Mouse (Mus musculus) neural tube, embryonic 14.5 days (tissue): Measurements from ENCODE around the gene Eva1c. TPM values are rescaled to one million over a fixed set of nuclear protein-coding genes. Genes with fewer than 3 reads are reported as not detected.

Experiments used
- ATAC-seq: fragments of 200-750 bp; cut with Nextera tagmentation; 2 replicates; pipeline ENCODE4 v1.8.0; 2017; ENCODE audit warnings: low read depth, mild to moderate bottlenecking, moderate TSS enrichment, moderate library complexity
- H3K27ac ChIP-seq: fragments of 300-500 bp; sonication (generic); 2 replicates; pipeline ENCODE4 v1.5.1; 2014; ENCODE audit warnings: low read depth, mild to moderate bottlenecking, control low read depth, low read length, moderate library complexity, mixed read lengths
- H3K27me3 ChIP-seq: fragments of 300-500 bp; sonication (generic); 2 replicates; pipeline ENCODE4 v1.6.1; 2014; ENCODE audit warnings: low read length; ENCODE audit not compliant: control insufficient read depth, insufficient read depth
- H3K36me3 ChIP-seq: fragments of 300-500 bp; sonication (generic); 2 replicates; pipeline ENCODE4 v1.6.1; 2014; ENCODE audit warnings: low read length, mixed read lengths; ENCODE audit not compliant: control insufficient read depth, insufficient read depth
- H3K4me1 ChIP-seq: fragments of 300-500 bp; sonication (generic); 2 replicates; pipeline ENCODE4 v1.6.1; 2014; ENCODE audit warnings: low read length; ENCODE audit not compliant: control insufficient read depth, insufficient read depth
- H3K4me2 ChIP-seq: fragments of 300-500 bp; sonication (generic); 2 replicates; pipeline ENCODE4 v1.6.1; 2014; ENCODE audit warnings: mild to moderate bottlenecking, low read depth, low read length, control low read depth
- H3K4me3 ChIP-seq: fragments of 300-500 bp; sonication (generic); 2 replicates; pipeline ENCODE4 v1.5.1; 2014; ENCODE audit warnings: low read depth, low read length, control low read depth, mixed read lengths
- H3K9ac ChIP-seq: fragments of 300-500 bp; sonication (generic); replicated peaks from 2 replicates; pipeline ENCODE4 v1.6.1; 2014; ENCODE audit warnings: low read depth, mild to moderate bottlenecking, control low read depth, low read length, mixed read lengths
- H3K9me3 ChIP-seq: fragments of 300-500 bp; sonication (generic); 2 replicates; pipeline ENCODE4 v1.6.1; 2016; ENCODE audit warnings: low read length; ENCODE audit not compliant: control insufficient read depth
- WGBS: fragments of 180-500 bp; shearing (Covaris S2); extraction: QIAGEN DNeasy Blood & Tissue Kit; methylation state at CpG from one replicate; pipeline ENCODE4 v1.1.7; 2014; 5-methylcytosine and 5-hydroxymethylcytosine counted together
- polyA plus RNA-seq: library from polyadenylated mRNA; unstranded; fragments of >200 nt; fragmentation: Nextera tagmentation; extraction: Ambion mirVana; gene quantifications from 2 replicates; pipeline ENCODE4 v1.2.1, GENCODE M21; 2014

The Eva1c gene
- polyA plus RNA-seq, 1 experiment from 2014 or later, result 2.2 TPM

DNA sequence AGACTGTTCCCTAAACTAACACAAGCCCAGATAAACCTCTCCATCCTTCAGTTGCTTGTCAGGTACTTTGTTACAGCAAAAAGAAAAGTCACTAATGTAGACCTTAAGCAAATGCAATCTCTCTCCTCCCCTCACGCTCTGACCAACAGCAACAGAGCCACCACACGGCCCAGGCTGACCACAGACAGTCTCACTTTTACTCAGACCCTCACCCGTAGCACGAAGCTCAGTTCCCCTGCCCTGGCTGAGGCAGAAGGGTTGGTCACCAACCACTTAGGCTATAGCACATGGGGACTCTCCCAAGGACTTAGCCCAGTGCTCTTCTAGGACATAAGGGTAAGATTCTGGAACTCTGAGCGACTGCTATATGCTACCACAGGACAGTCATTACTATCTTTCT, 27.7 kb upstream of the Eva1c start:
- Histone ChIP-seq H3K9ac (no peak overlapping the region), H3K36me3 (peaks cover 40% of the 10 kb centered on the region), H3K4me2 (no peak overlapping the region), H3K27me3 (no peaks in the 10 kb centered on the region), H3K27ac (no peak overlapping the region), H3K4me1 (no peaks in the 10 kb centered on the region), H3K9me3 (no peaks in the 10 kb centered on the region), H3K4me3 (no peak overlapping the region)
- no peak for ATAC-seq
- 93% methylated on average over 5 of the region's 5 CpGs for WGBS

GRCm38 (mm10) chr16:90799840-90800239, 26.7 kb upstream of the Eva1c start:
- Histone ChIP-seq H3K36me3 (peaks cover 50% of the 10 kb centered on the region), H3K4me3 (no peak overlapping the region)

DNA sequence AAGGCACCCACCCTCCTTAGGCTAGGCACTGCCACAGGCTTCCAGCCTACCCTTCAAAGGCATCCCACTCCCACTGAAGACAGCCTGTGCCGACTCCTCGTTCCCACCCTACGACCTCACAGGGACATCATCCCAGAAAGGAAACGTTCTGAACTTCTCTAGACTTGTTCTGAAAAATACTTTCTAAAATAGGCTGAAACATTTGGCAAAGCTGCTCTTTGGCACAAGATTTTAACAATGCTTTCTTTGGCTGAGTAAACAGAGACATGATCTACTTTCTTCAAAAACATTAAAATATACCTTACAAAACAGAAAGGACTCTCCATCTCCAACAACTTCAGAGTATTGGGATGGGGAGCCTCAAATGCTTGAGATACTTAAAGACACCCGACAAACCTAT, 25.3 kb upstream of the Eva1c start:
- Histone ChIP-seq H3K4me3 (no peak overlapping the region), H3K9ac (no peak overlapping the region), H3K27me3 (no peaks in the 10 kb centered on the region), H3K4me2 (no peak overlapping the region), H3K9me3 (no peaks in the 10 kb centered on the region), H3K4me1 (no peaks in the 10 kb centered on the region), H3K27ac (no peak overlapping the region), H3K36me3 (peaks cover 48% of the 10 kb centered on the region)
- 91% methylated on average over 5 of the region's 5 CpGs for WGBS
- no peak for ATAC-seq

More at GRCm38 (mm10) chr16:90799840-90800239, 26.7 kb upstream of the Eva1c start:
- H3K4me2 ChIP-seq, result no peak overlapping the region
- H3K9ac ChIP-seq, result no peak overlapping the region
- H3K9me3 ChIP-seq, result no peaks in the 10 kb centered on the region
- ATAC-seq, result no peak
- no peak overlapping the region for H3K27ac ChIP-seq
- no peaks in the 10 kb centered on the region for H3K27me3 ChIP-seq
- 87% methylated on average over 10 of the region's 10 CpGs for WGBS
- no peaks in the 10 kb centered on the region for H3K4me1 ChIP-seq

- Histone ChIP-seq H3K27ac (no peak overlapping the region), H3K9ac (no peak overlapping the region), H3K4me3 (no peak overlapping the region), H3K9me3 (no peaks in the 10 kb centered on the region), H3K4me2 (no peak overlapping the region), H3K36me3 (peaks cover 44% of the 10 kb centered on the region), H3K27me3 (no peaks in the 10 kb centered on the region), H3K4me1 (no peaks in the 10 kb centered on the region)
- ATAC-seq, result no peak
- WGBS, result 94% methylated on average over 3 of the region's 3 CpGs
Observed at GRCm38 (mm10) chr16:90801928-90802327, 24.6 kb upstream of the Eva1c start.

GRCm38 (mm10) chr16:90804466-90804865, 22.1 kb upstream of the Eva1c start:
- peaks cover 38% of the 10 kb centered on the region for H3K36me3 ChIP-seq
- H3K27ac ChIP-seq, result no peak overlapping the region
- WGBS, result 96% methylated on average over 5 of the region's 5 CpGs
- ATAC-seq, result no peak
- H3K4me2 ChIP-seq, result no peak overlapping the region
- no peaks in the 10 kb centered on the region for H3K9me3 ChIP-seq
- no peak overlapping the region for H3K9ac ChIP-seq
- no peaks in the 10 kb centered on the region for H3K4me1 ChIP-seq
- no peak overlapping the region for H3K4me3 ChIP-seq
- H3K27me3 ChIP-seq, result no peaks in the 10 kb centered on the region

DNA sequence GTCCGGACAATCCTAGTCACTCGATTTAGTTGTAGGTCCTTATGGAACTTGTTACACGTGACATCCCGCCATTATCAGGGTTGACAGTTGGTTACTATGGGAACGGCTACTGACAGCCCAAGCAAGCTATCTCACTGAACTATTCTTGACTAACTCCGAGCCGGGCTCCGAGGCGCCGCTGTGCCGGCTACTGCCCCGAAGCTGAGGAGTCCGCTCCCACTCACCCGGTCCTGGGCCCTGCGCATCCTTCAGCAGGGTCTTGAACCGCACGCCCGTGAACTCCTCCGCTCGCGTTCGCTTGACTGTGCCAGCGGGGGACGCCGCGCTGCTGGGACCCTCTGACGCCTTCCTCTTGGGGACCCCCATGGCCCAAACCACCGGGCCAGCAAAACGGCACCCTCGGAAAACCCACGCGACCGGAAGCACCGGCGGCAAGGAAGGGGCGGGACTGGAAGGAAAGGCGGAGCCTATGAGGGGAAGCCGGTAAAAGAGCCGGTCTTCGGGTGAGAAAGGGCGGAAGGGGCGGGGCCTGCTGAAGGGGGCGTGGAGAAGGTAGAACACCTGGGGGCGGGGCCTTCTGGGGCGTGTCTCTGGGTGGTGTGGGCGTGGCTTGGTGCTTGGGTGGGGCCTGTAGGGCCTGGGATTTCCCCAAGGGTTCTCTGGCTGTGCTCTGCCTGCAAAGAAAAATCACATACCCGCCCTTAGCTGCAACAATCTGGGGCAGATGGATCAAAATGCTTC, 16.4 kb upstream of the Eva1c start, which contains the start of gene Urb1:
Gene Urb1, minus strand, starts transcription at position 439 of the 741 bp plus-strand sequence.
- Histone ChIP-seq H3K36me3 (no peaks in the 10 kb centered on the region), H3K9ac (peak within 1 kb of the TSS; percentile 48), H3K4me3 (peak within 1 kb of the TSS; percentile 72), H3K27me3 (no peaks in the 10 kb centered on the region), H3K9me3 (no peaks in the 10 kb centered on the region), H3K4me1 (0 out of 2 replicates have a peak, but pooled peaks cover 4% of the 10 kb centered on the region), H3K4me2 (peak within 1 kb of the TSS; percentile 57), H3K27ac (peak within 1 kb of the TSS; percentile 2; the same call in 1 of the 2 replicates)
- peak; percentile 95 for ATAC-seq
- WGBS, result under 1% methylated on average over 47 of the region's 47 CpGs

DNA sequence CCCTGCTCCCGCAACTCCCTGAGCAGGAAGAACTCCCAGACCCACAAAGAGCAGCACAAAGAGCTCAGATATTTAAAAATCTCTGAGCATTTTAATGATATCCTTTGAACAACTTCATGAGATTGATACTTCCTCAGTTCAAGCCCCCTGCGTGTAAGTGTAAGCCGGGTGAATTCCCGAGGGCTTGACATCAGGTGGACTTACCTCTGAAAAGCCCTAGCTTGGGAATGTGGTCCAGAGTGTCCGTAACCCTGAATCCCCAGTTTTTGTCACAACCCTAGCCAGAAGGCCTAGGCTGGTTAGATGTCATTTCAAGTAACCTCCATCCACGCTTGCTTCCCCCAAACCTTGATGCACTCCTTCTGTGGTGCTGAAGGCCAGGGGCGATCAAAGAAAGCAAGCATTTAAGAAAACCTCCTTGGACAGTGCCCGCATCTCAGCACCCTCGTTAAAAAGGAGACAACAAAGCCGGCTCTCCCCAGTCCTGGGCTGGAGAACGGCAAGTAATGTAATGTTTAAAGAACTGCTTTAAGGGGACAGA, 15.7 kb upstream of the Eva1c start:
- ATAC-seq, result no peak; the same call in 1 of the 2 replicates
- H3K27ac ChIP-seq, result no peak overlapping the region
- no peaks in the 10 kb centered on the region for H3K36me3 ChIP-seq
- no peaks in the 10 kb centered on the region for H3K9me3 ChIP-seq
- 48% methylated on average over 11 of the region's 11 CpGs for WGBS
- 0 out of 2 replicates have a peak, but pooled peaks cover 4% of the 10 kb centered on the region for H3K4me1 ChIP-seq
- H3K27me3 ChIP-seq, result no peaks in the 10 kb centered on the region
- H3K4me2 ChIP-seq, result peak overlapping the region; percentile 57
- peak overlapping the region; percentile 72 for H3K4me3 ChIP-seq
- no peak overlapping the region; the same call in 1 of the 2 replicates for H3K9ac ChIP-seq

- Histone ChIP-seq H3K36me3 (no peaks in the 10 kb centered on the region), H3K9me3 (no peaks in the 10 kb centered on the region), H3K9ac (no peak overlapping the region), H3K4me3 (no peak overlapping the region), H3K4me2 (no peak overlapping the region), H3K4me1 (0 out of 2 replicates have a peak, but pooled peaks cover 4% of the 10 kb centered on the region), H3K27me3 (no peaks in the 10 kb centered on the region), H3K27ac (no peak overlapping the region)
- no peak for ATAC-seq
- 80% methylated on average over 5 of the region's 5 CpGs for WGBS
Observed at GRCm38 (mm10) chr16:90812086-90812485, 14.4 kb upstream of the Eva1c start.

GRCm38 (mm10) chr16:90820326-90820725, 6.2 kb upstream of the Eva1c start:
- no peak overlapping the region for H3K4me3 ChIP-seq
- no peaks in the 10 kb centered on the region for H3K4me1 ChIP-seq
- 83% methylated on average over 6 of the region's 6 CpGs for WGBS
- ATAC-seq, result no peak
- H3K36me3 ChIP-seq, result no peaks in the 10 kb centered on the region
- H3K27ac ChIP-seq, result no peak overlapping the region
- no peak overlapping the region for H3K9ac ChIP-seq
- no peaks in the 10 kb centered on the region for H3K9me3 ChIP-seq
- H3K27me3 ChIP-seq, result no peaks in the 10 kb centered on the region
- no peak overlapping the region for H3K4me2 ChIP-seq
